Mouse (Mus musculus): ENCODE data around the gene Il1rl2. TPM values are rescaled to one million over a fixed set of nuclear protein-coding genes. Genes with fewer than 3 reads are reported as not detected.

Gene Il1rl2
- polyA plus RNA-seq, 1 experiment from 2014 or later: 1.3 TPM

GRCm38 (mm10) chr1:40317657-40318056, 6.8 kb upstream of the Il1rl2 start:
- Histone ChIP-seq H3K9ac (no peak overlapping the region), H3K4me3 (replicated peaks; ENCODE audit: low read length) (no peak overlapping the region), H3K4me1 (replicated peaks; ENCODE audit: control insufficient read depth, insufficient read depth, low read length) (no peaks in the 10 kb centered on the region), H3K4me2 (replicated peaks) (no peak overlapping the region), H3K27me3 (ENCODE audit: control insufficient read depth, insufficient read depth, low read length) (no peaks in the 10 kb centered on the region), H3K27ac (no peak overlapping the region), H3K36me3 (replicated peaks; ENCODE audit: control insufficient read depth, insufficient read depth) (no peaks in the 10 kb centered on the region), H3K9me3 (ENCODE audit: control insufficient read depth, low read length) (no peaks in the 10 kb centered on the region)
- no peak for DNase-seq (ENCODE audit: low spot score)
- no peak for ATAC-seq (ENCODE audit: low FRiP score)
- WGBS: 88% methylated on average over 8 of the region's 8 CpGs

DNA sequence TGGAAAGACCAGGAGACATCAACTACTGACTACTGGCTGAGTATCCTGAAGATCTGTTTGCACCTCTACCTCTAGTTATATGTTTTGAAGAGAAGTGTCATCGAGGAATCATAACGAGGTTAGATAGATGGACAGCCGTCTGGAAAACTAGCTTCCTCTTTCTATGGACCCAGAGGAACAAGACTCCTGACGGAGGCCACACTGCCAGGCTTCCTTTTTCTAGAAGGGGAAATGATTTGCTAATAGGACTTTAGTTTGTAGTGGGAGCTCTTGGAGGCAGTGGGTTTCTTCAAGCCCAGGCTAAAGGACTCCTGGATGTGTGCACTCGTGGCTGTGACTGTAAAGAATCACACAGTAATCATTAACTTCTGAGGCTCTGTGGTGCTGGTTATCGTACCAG, 2.6 kb upstream of the Il1rl2 start:
- ATAC-seq (ENCODE audit: low FRiP score) (no peak), DNase-seq (ENCODE audit: low spot score) (no peak)
- WGBS: 82% methylated on average over 6 of the region's 6 CpGs

GRCm38 (mm10) chr1:40322543-40322942, 1.9 kb upstream of the Il1rl2 start:
- Histone ChIP-seq H3K4me1 (replicated peaks; ENCODE audit: control insufficient read depth, insufficient read depth, low read length) (peaks cover 12% of the 10 kb centered on the region), H3K36me3 (replicated peaks; ENCODE audit: control insufficient read depth, insufficient read depth) (no peaks in the 10 kb centered on the region), H3K9me3 (ENCODE audit: control insufficient read depth, low read length) (no peaks in the 10 kb centered on the region), H3K4me3 (replicated peaks; ENCODE audit: low read length) (no peak overlapping the region), H3K4me2 (replicated peaks) (no peak overlapping the region), H3K27ac (no peak overlapping the region), H3K9ac (no peak overlapping the region), H3K27me3 (ENCODE audit: control insufficient read depth, insufficient read depth, low read length) (peaks cover 34% of the 10 kb centered on the region)
- DNase-seq (ENCODE audit: low spot score) (no peak), ATAC-seq (ENCODE audit: low FRiP score) (no peak)
- 89% methylated on average over 3 of the region's 3 CpGs for WGBS

More for the DNA sequence above, 2.6 kb upstream of the Il1rl2 start:
- H3K4me3 ChIP-seq (replicated peaks; ENCODE audit: low read length): no peak overlapping the region
- H3K4me1 ChIP-seq (replicated peaks; ENCODE audit: control insufficient read depth, insufficient read depth, low read length): peaks cover 12% of the 10 kb centered on the region
- no peak overlapping the region for H3K27ac ChIP-seq
- no peak overlapping the region for H3K4me2 ChIP-seq (replicated peaks)
- H3K36me3 ChIP-seq (replicated peaks; ENCODE audit: control insufficient read depth, insufficient read depth): no peaks in the 10 kb centered on the region
- peaks cover 31% of the 10 kb centered on the region for H3K27me3 ChIP-seq (ENCODE audit: control insufficient read depth, insufficient read depth, low read length)
- H3K9ac ChIP-seq: no peak overlapping the region
- no peaks in the 10 kb centered on the region for H3K9me3 ChIP-seq (ENCODE audit: control insufficient read depth, low read length)

- DNase-seq (ENCODE audit: low spot score): no peak
- 7% methylated on average over 22 of the region's 22 CpGs for WGBS
- peak overlapping the region; percentile 49 for H3K9ac ChIP-seq
These were observed 719 bp downstream of the Il1rl2 start for GRCm38 (mm10) chr1:40324955-40325702.

GRCm38 (mm10) chr1:40325711-40326327, 1.4 kb downstream of the Il1rl2 start:
- H3K4me2 ChIP-seq (replicated peaks): peak overlapping the region; percentile 64
- peak overlapping the region; percentile 33 for H3K4me3 ChIP-seq (replicated peaks; ENCODE audit: low read length)
- peak overlapping the region; percentile 49 for H3K9ac ChIP-seq
- H3K4me1 ChIP-seq (replicated peaks; ENCODE audit: control insufficient read depth, insufficient read depth, low read length): peaks cover 12% of the 10 kb centered on the region
- H3K27ac ChIP-seq: no peak overlapping the region
- H3K27me3 ChIP-seq (ENCODE audit: control insufficient read depth, insufficient read depth, low read length): peaks cover 34% of the 10 kb centered on the region
- no peak for DNase-seq (ENCODE audit: low spot score)
- no peak for ATAC-seq (ENCODE audit: low FRiP score)
- H3K36me3 ChIP-seq (replicated peaks; ENCODE audit: control insufficient read depth, insufficient read depth): no peaks in the 10 kb centered on the region
- WGBS: 2% methylated on average over 29 of the region's 29 CpGs
- H3K9me3 ChIP-seq (ENCODE audit: control insufficient read depth, low read length): no peaks in the 10 kb centered on the region

More at GRCm38 (mm10) chr1:40324955-40325702, 719 bp downstream of the Il1rl2 start:
- Histone ChIP-seq H3K9me3 (ENCODE audit: control insufficient read depth, low read length) (no peaks in the 10 kb centered on the region), H3K4me2 (replicated peaks) (peak overlapping the region; percentile 64), H3K27me3 (ENCODE audit: control insufficient read depth, insufficient read depth, low read length) (peaks cover 34% of the 10 kb centered on the region), H3K36me3 (replicated peaks; ENCODE audit: control insufficient read depth, insufficient read depth) (no peaks in the 10 kb centered on the region), H3K4me3 (replicated peaks; ENCODE audit: low read length) (peak overlapping the region; percentile 33), H3K4me1 (replicated peaks; ENCODE audit: control insufficient read depth, insufficient read depth, low read length) (peaks cover 12% of the 10 kb centered on the region), H3K27ac (no peak overlapping the region)
- no peak for ATAC-seq (ENCODE audit: low FRiP score)

DNA sequence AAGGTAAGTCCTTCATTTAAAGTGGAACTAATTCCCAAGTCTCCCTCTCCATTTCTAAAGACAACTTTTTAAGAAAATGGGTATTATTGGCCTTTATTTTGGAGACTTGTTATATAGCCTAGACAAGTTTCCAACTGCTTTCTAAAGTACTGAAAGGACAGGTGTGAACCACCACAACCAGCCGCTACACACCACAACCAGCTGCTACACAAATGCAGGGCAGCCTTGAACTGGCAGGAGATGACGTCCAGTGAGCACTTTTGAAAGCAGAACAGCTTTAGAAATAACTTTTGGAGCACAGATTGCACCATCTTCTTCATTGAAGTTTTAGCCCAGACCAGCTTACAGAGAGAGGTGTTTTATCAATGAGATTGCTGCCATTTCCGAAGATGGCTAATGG, 3.2 kb downstream of the Il1rl2 start:
- no peak overlapping the region for H3K27ac ChIP-seq
- no peaks in the 10 kb centered on the region for H3K9me3 ChIP-seq (ENCODE audit: control insufficient read depth, low read length)
- no peak overlapping the region for H3K4me3 ChIP-seq (replicated peaks; ENCODE audit: low read length)
- H3K4me1 ChIP-seq (replicated peaks; ENCODE audit: control insufficient read depth, insufficient read depth, low read length): peaks cover 12% of the 10 kb centered on the region
- no peak for ATAC-seq (ENCODE audit: low FRiP score)
- DNase-seq (ENCODE audit: low spot score): no peak
- H3K27me3 ChIP-seq (ENCODE audit: control insufficient read depth, insufficient read depth, low read length): peaks cover 34% of the 10 kb centered on the region
- WGBS: 87% methylated on average over 3 of the region's 3 CpGs
- H3K36me3 ChIP-seq (replicated peaks; ENCODE audit: control insufficient read depth, insufficient read depth): no peaks in the 10 kb centered on the region
- H3K4me2 ChIP-seq (replicated peaks): no peak overlapping the region
- H3K9ac ChIP-seq: no peak overlapping the region

DNA sequence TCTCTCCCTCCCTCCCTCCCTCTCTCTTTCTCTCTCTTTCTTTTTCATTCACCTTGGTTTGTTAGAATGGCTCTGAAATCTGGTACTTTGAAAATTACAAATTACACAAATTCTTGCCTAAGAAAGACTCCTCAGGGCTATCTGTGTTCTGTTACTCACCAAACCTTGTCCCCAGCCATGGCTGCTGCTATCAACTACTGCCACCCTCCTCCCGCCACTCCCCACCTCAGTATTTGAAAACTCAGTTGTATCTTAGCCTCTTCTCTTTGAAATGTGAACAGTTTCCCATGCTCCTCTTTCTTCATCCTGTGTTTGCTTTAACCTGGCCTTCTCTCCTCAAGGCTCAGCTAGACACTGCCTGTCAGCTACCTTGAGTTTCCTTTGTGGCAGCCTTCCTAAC, 5.1 kb downstream of the Il1rl2 start:
- Histone ChIP-seq H3K4me3 (replicated peaks; ENCODE audit: low read length) (no peak overlapping the region), H3K36me3 (replicated peaks; ENCODE audit: control insufficient read depth, insufficient read depth) (no peaks in the 10 kb centered on the region), H3K27ac (no peak overlapping the region), H3K9me3 (ENCODE audit: control insufficient read depth, low read length) (no peaks in the 10 kb centered on the region), H3K27me3 (ENCODE audit: control insufficient read depth, insufficient read depth, low read length) (peaks cover 26% of the 10 kb centered on the region), H3K9ac (no peak overlapping the region), H3K4me1 (replicated peaks; ENCODE audit: control insufficient read depth, insufficient read depth, low read length) (peaks cover 12% of the 10 kb centered on the region), H3K4me2 (replicated peaks) (no peak overlapping the region)
- ATAC-seq (ENCODE audit: low FRiP score) (no peak), DNase-seq (ENCODE audit: low spot score) (no peak)
- 95% methylated on average over 1 of the region's 1 CpGs for WGBS

DNA sequence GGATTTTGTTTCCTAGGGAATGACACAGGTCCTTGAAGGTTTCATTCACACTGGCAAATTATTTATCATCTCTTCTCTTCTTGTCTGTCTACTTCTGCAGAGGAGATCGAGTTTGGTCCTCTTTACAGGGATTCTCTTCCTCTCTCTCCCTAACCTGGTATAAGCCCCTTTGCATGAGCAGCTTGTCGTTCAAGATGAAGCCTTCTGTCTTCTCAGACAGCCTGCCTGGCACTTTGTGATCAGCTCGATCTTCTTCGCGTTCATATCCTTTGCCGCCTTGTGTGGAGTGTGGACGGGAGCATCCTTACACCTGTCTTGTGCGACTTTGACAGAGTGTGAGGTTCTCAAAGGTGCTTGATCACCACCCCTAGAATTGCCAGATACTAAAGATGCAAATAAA, 5.8 kb downstream of the Il1rl2 start:
- DNase-seq (ENCODE audit: low spot score): no peak
- Histone ChIP-seq H3K27ac (no peak overlapping the region), H3K4me1 (replicated peaks; ENCODE audit: control insufficient read depth, insufficient read depth, low read length) (peaks cover 11% of the 10 kb centered on the region), H3K9me3 (ENCODE audit: control insufficient read depth, low read length) (no peaks in the 10 kb centered on the region), H3K27me3 (ENCODE audit: control insufficient read depth, insufficient read depth, low read length) (peaks cover 19% of the 10 kb centered on the region), H3K36me3 (replicated peaks; ENCODE audit: control insufficient read depth, insufficient read depth) (no peaks in the 10 kb centered on the region), H3K9ac (no peak overlapping the region), H3K4me2 (replicated peaks) (no peak overlapping the region), H3K4me3 (replicated peaks; ENCODE audit: low read length) (no peak overlapping the region)
- 87% methylated on average over 8 of the region's 8 CpGs for WGBS
- no peak for ATAC-seq (ENCODE audit: low FRiP score)

GRCm38 (mm10) chr1:40339346-40339745, 14.9 kb downstream of the Il1rl2 start:
- DNase-seq (ENCODE audit: low spot score): no peak
- Histone ChIP-seq H3K4me3 (replicated peaks; ENCODE audit: low read length) (no peak overlapping the region), H3K4me2 (replicated peaks) (no peak overlapping the region), H3K36me3 (replicated peaks; ENCODE audit: control insufficient read depth, insufficient read depth) (no peaks in the 10 kb centered on the region), H3K9me3 (ENCODE audit: control insufficient read depth, low read length) (no peaks in the 10 kb centered on the region), H3K9ac (no peak overlapping the region), H3K27ac (no peak overlapping the region), H3K27me3 (ENCODE audit: control insufficient read depth, insufficient read depth, low read length) (no peaks in the 10 kb centered on the region), H3K4me1 (replicated peaks; ENCODE audit: control insufficient read depth, insufficient read depth, low read length) (no peaks in the 10 kb centered on the region)
- 92% methylated on average over 1 of the region's 1 CpGs for WGBS
- ATAC-seq (ENCODE audit: low FRiP score): no peak

All from hindbrain, embryonic 14.5 days (tissue).